Mouse (Mus musculus) midbrain, embryonic 11.5 days (tissue): Measurements from ENCODE around the gene Ankrd27. TPM values are rescaled to one million over a fixed set of nuclear protein-coding genes. Genes with fewer than 3 reads are reported as not detected.
A peak's percentile ranks its signal among the peaks of the same experiment; 100 is the strongest.
"Not testable (repeated sequence)": the region's sequence is repeated elsewhere in the genome, so short reads cannot be mapped to it uniquely, and the experiment has no call there.

Experiments used
- ATAC-seq: fragments of 200-750 bp; cut with Nextera tagmentation; 2 replicates; pipeline ENCODE4 v1.8.0; 2017; ENCODE audit warnings: moderate TSS enrichment, moderate library complexity; ENCODE audit not compliant: low FRiP score
- DNase-seq: peaks from one replicate; pipeline ENCODE4 v3.0.0; 2015; ENCODE audit warnings: low spot score; ENCODE audit errors: missing footprints
- H3K27ac ChIP-seq: fragments of 300-500 bp; sonication (generic); 2 replicates; pipeline ENCODE4 v1.5.1; 2014; ENCODE audit warnings: low read depth, low read length
- H3K27me3 ChIP-seq: fragments of 300-500 bp; sonication (generic); 2 replicates; pipeline ENCODE4 v1.6.1; 2014; ENCODE audit warnings: mild to moderate bottlenecking, low read length, moderate library complexity, mixed read lengths; ENCODE audit not compliant: control insufficient read depth, insufficient read depth
- H3K36me3 ChIP-seq: fragments of 300-500 bp; sonication (generic); 2 replicates; pipeline ENCODE4 v1.6.1; 2014; ENCODE audit warnings: mild to moderate bottlenecking, low read length, moderate library complexity, mixed read lengths; ENCODE audit not compliant: control insufficient read depth, insufficient read depth
- H3K4me1 ChIP-seq: fragments of 300-500 bp; sonication (generic); 2 replicates; pipeline ENCODE4 v1.6.1; 2014; ENCODE audit warnings: low read length; ENCODE audit not compliant: control insufficient read depth, insufficient read depth
- H3K4me2 ChIP-seq: fragments of 300-500 bp; sonication (generic); 2 replicates; pipeline ENCODE4 v1.6.1; 2014; ENCODE audit warnings: mild to moderate bottlenecking, moderate library complexity
- H3K4me3 ChIP-seq: fragments of 300-500 bp; sonication (generic); 2 replicates; pipeline ENCODE4 v1.5.1; 2014; ENCODE audit warnings: low read depth, low read length
- H3K9ac ChIP-seq: fragments of 300-500 bp; sonication (generic); 2 replicates; pipeline ENCODE4 v1.6.1; 2014; ENCODE audit warnings: low read length
- H3K9me3 ChIP-seq: fragments of 300-500 bp; sonication (generic); 2 replicates; pipeline ENCODE4 v1.6.1; 2016; ENCODE audit warnings: low read length; ENCODE audit not compliant: control insufficient read depth
- WGBS: fragments of 180-500 bp; shearing (Covaris S2); extraction: QIAGEN DNeasy Blood & Tissue Kit; methylation state at CpG from one replicate; pipeline ENCODE4 v1.1.7; 2014; 5-methylcytosine and 5-hydroxymethylcytosine counted together
- polyA plus RNA-seq: library from polyadenylated mRNA; unstranded; fragments of >200 nt; fragmentation: Nextera tagmentation; extraction: Ambion mirVana; gene quantifications from 2 replicates; pipeline ENCODE4 v1.2.1, GENCODE M21; 2014

The Ankrd27 gene
- polyA plus RNA-seq, 1 experiment from 2014 or later, result 31.0 TPM

DNA sequence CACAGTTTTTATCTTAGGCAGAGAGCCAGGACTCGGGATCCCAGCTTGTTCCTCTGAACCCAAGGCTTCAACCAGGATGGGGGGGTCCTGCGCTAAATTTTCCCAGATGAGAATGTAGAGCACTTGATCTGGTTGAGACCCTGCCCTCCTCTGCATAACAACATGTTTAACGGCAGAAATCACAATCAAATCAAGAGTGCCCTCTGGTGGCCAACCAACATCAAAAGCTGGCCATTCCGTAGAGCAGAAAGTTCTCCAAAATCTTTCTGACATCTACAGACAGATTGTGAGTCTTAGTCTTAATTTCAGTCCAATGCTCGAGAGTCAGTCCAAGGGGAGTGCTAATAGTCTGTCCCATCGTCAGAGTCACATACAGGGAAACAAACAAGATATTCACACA lies 15.2 kb upstream of the Ankrd27 start:
- peak; percentile 81 for DNase-seq

GRCm38 (mm10) chr7:35579849-35580248 lies 6.2 kb upstream of the Ankrd27 start:
- H3K27me3 ChIP-seq, result peaks cover 15% of the 10 kb centered on the region
- no peaks in the 10 kb centered on the region for H3K9me3 ChIP-seq
- ATAC-seq (no peak), DNase-seq (peak; percentile 88)
- H3K4me2 ChIP-seq, result no peak overlapping the region
- no peaks in the 10 kb centered on the region for H3K36me3 ChIP-seq
- H3K9ac ChIP-seq, result no peak overlapping the region
- 36% methylated on average over 4 of the region's 4 CpGs for WGBS
- no peak overlapping the region for H3K4me3 ChIP-seq
- no peak overlapping the region for H3K27ac ChIP-seq
- H3K4me1 ChIP-seq, result peaks cover 14% of the 10 kb centered on the region

More for the DNA sequence above, 15.2 kb upstream of the Ankrd27 start:
- H3K36me3 ChIP-seq, H3K9ac ChIP-seq, H3K4me2 ChIP-seq, H3K4me3 ChIP-seq, H3K9me3 ChIP-seq, ATAC-seq, H3K4me1 ChIP-seq, H3K27ac ChIP-seq, H3K27me3 ChIP-seq: not testable (repeated sequence)
- WGBS, result 24% methylated on average over 6 of the region's 6 CpGs

- Histone ChIP-seq H3K9ac (no peak overlapping the region), H3K27me3 (peaks cover 20% of the 10 kb centered on the region), H3K9me3 (no peaks in the 10 kb centered on the region), H3K27ac (no peak overlapping the region), H3K36me3 (no peaks in the 10 kb centered on the region), H3K4me3 (no peak overlapping the region), H3K4me2 (no peak overlapping the region), H3K4me1 (peaks cover 22% of the 10 kb centered on the region)
- no peak for ATAC-seq
- peak; percentile 81 for DNase-seq
- 64% methylated on average over 5 of the region's 5 CpGs for WGBS
These were observed 3.3 kb upstream of the Ankrd27 start for GRCm38 (mm10) chr7:35582719-35583118.

GRCm38 (mm10) chr7:35583476-35584025 lies 2.5 kb upstream of the Ankrd27 start:
- 3% methylated on average over 11 of the region's 11 CpGs for WGBS
- peak; percentile 88 for DNase-seq
- Histone ChIP-seq H3K27me3 (peaks cover 20% of the 10 kb centered on the region), H3K4me2 (peak overlapping the region; percentile 6; the same call in 1 of the 2 replicates), H3K36me3 (no peaks in the 10 kb centered on the region), H3K9me3 (no peaks in the 10 kb centered on the region), H3K4me3 (no peak overlapping the region), H3K4me1 (peaks cover 22% of the 10 kb centered on the region), H3K9ac (no peak overlapping the region), H3K27ac (no peak overlapping the region)
- no peak for ATAC-seq

DNA sequence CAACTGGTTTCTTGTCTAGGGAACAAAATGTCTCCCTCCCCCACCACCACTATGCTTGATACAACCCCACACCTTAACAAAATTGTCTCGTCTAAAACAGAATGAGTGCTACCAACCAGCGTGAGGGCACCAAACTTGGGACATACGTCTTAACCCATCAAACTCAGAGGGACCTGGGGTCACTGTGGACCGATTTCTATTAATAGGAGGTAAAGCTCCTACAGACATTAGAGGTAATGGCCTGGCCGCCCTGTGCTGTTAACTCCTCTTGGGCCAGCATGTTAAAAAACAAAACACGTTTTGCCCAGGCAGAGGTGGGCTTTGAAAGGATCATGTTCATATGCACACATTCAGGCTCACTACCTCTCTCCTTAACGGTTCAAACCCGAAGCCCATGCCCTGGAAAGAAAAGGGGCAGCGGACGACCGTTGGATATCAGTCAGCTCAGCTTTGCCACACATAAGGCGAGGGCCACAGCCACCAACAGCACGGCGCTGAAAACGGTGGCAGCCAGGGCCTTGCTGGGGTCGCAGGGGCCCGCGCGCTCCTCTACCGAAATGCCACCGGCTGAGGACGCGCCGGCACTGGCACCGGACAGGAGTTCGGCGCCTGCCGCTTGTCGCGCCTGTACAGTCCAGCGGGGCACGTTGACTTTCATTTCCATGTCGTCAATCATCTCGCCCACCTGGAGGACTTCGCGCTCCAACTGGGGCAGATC lies 1.8 kb upstream of the Ankrd27 start:
- peak overlapping the region; percentile 45 for H3K9ac ChIP-seq

DNA sequence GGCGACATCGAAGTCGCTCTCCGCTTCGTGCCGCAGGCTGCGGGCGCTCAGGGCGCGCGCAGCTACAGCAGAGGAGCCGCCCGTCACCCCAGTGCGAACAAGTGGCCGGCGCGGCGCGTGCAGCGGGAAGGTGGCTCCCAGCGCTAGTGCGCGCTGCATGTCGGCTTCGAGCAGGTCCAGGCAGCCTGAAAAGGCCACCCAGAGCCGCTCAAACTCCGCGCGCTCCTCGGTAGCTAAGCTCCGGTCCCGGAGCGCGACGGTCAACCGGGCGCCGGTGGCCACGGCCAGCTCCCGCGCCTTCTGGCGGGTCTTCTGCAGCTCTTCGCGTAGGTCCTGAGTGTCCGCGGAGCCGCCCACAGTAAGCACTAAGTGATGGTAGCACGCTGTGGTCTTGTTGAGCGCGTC lies 1.3 kb upstream of the Ankrd27 start:
- Histone ChIP-seq H3K4me2 (peak overlapping the region; percentile 96), H3K9me3 (no peaks in the 10 kb centered on the region), H3K27ac (no peak overlapping the region), H3K9ac (peak overlapping the region; percentile 45), H3K36me3 (no peaks in the 10 kb centered on the region), H3K4me3 (peak overlapping the region; percentile 67), H3K4me1 (peaks cover 22% of the 10 kb centered on the region), H3K27me3 (peaks cover 20% of the 10 kb centered on the region)
- WGBS, result under 1% methylated on average over 50 of the region's 50 CpGs
- ATAC-seq (no peak), DNase-seq (no peak)

More for the DNA sequence above, 1.8 kb upstream of the Ankrd27 start:
- peak overlapping the region; percentile 96 for H3K4me2 ChIP-seq
- H3K4me3 ChIP-seq, result peak overlapping the region; percentile 67
- H3K9me3 ChIP-seq, result no peaks in the 10 kb centered on the region
- ATAC-seq (no peak), DNase-seq (peak; percentile 93)
- WGBS, result 2% methylated on average over 36 of the region's 36 CpGs
- no peaks in the 10 kb centered on the region for H3K36me3 ChIP-seq
- H3K27me3 ChIP-seq, result peaks cover 20% of the 10 kb centered on the region
- no peak overlapping the region for H3K27ac ChIP-seq
- H3K4me1 ChIP-seq, result peaks cover 22% of the 10 kb centered on the region

- Histone ChIP-seq H3K4me3 (peak within 1 kb of the TSS; percentile 67), H3K9ac (peak within 1 kb of the TSS; percentile 68), H3K9me3 (no peaks in the 10 kb centered on the region), H3K4me1 (peaks cover 22% of the 10 kb centered on the region), H3K27ac (peak within 1 kb of the TSS; percentile 2; the same call in 1 of the 2 replicates), H3K36me3 (no peaks in the 10 kb centered on the region), H3K4me2 (peak within 1 kb of the TSS; percentile 96), H3K27me3 (peaks cover 20% of the 10 kb centered on the region)
- DNase-seq, result peak; percentile 99
- WGBS, result under 1% methylated on average over 44 of the region's 45 CpGs
- peak; percentile 68 for ATAC-seq
These were observed 621 bp upstream of the Ankrd27 start, which contains the start of gene Rgs9bp for GRCm38 (mm10) chr7:35585191-35586054. Gene Rgs9bp (minus strand): TSS chr7:35585582.

DNA sequence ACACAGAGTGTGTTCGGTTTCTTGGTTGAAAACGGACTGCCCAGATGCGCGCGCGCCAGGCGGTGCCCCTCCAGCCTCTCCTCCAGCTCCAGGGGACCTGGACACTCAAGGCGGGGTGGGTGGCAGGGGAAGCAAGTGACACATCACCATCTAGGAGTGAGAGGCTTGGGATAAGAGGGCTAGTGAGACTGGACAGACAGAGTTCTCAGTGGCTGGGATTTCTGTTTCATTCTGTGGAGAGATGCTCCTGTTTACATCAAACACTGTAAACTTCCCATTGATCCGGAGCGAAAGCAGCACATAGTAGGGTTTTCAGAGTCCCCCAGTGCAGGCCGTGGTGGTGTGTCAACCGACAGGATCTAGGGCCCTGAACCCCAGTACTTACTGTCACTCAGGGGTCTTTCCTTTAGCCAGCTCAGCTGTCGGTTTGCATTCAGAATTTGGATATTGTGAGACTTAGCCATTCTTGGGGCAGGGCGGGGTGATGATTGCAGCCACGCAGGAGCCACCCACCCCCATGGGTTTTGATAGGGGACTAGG lies 932 bp downstream of the Ankrd27 start:
- WGBS, result 21% methylated on average over 15 of the region's 15 CpGs
- H3K9me3 ChIP-seq, result no peaks in the 10 kb centered on the region
- ATAC-seq, result no peak
- peak overlapping the region; percentile 68 for H3K9ac ChIP-seq
- DNase-seq, result peak; percentile 74
- H3K4me3 ChIP-seq, result peak overlapping the region; percentile 67
- H3K4me2 ChIP-seq, result peak overlapping the region; percentile 96
- peaks cover 20% of the 10 kb centered on the region for H3K27me3 ChIP-seq
- peaks cover 22% of the 10 kb centered on the region for H3K4me1 ChIP-seq
- no peaks in the 10 kb centered on the region for H3K36me3 ChIP-seq
- no peak overlapping the region for H3K27ac ChIP-seq
